Mouse (Mus musculus): Measurements from ENCODE around the gene Bmpr1b.

Bmpr1b gene

GRCm38 (mm10) chr3:142043006-142043405 is 126.2 kb downstream of the Bmpr1b start:
- DNase-seq (ENCODE audit: extremely low read depth, low read depth): no peak

DNA sequence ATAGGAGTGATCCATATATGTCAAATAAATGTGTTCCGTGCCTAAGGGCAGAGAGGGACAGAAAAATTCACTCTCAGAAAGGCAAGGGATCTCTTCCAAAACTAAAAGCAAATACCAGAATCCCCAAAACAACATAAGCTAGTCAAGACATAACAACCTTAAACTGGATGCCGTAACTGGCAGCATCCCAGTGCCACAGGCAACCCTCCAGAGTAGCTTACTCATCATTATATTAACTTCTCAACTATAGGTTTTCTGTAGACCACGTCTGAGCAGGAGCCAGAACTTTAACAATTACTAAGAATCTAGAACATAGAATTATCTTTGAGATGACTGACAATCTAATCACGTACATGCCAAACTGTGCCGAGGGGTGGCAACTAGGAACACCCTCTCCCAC is 128.9 kb downstream of the Bmpr1b start:
- no peak for DNase-seq (ENCODE audit: extremely low read depth, low read depth)

- DNase-seq (ENCODE audit: extremely low read depth, low read depth): no peak
These were observed 135.1 kb downstream of the Bmpr1b start for GRCm38 (mm10) chr3:142034160-142034559.

DNA sequence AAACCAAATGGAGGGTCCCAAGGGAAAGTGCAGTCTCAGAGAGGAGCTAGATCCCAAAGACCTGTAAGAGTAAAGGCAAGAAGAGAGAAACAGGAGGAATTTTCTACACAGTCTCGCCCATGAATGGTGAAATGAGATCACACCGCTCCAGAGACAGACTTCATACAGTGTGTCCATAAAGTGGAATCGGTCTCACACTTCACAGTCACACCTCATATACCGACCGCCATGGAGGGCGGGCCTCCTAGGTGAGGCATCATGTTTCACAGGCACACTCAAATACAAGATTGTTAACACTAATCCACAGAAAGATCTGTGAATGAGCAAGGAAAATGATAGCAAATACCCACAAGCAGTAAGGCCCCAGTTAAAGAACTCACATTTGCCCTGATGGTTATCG is 149.5 kb downstream of the Bmpr1b start:
- no peak for DNase-seq (ENCODE audit: extremely low read depth, low read depth)

GRCm38 (mm10) chr3:141984548-141984947 is 184.7 kb downstream of the Bmpr1b start:
- DNase-seq (ENCODE audit: extremely low read depth, low read depth): no peak

GRCm38 (mm10) chr3:141981613-141982432 is 187.4 kb downstream of the Bmpr1b start:
- no peak for DNase-seq (ENCODE audit: extremely low read depth, low read depth)

DNA sequence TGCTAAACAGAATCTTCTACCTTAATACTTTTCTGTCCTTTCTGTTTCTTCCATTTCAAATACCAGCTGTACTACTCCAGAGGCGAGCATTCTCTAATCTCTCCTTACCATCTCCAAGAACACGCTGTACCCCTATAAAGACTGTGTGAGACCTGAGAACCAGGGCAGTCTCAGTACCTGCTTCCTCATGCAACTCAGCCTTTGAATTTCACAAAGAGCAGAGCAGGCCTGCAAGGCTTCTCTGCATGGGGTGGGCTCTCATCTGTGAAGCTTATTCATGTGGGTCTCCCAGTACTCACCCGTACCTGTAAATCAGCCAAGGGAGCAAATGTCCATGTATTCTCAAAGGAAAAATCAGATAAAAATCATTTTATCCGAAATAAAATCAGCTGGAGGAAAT is 203.0 kb downstream of the Bmpr1b start:
- DNase-seq (ENCODE audit: extremely low read depth, low read depth): no peak

DNA sequence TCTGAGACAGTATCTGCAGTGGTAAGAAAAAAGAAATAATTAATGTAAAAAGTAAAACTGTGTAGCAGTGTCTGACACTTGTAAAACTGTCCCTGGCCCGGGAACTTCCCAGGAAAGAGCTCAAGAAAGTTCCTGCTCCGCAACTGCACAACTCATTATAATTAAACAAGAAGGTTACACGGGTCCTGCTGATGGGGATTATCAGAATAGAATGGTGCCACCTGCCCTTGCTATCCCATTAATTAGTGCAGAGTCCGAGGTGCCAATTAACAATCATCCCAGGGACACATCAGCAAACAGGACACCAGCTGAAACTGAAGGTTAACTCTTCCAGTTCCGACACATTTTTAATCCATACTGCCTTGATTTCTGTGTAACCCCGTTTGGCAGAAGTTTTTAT is 216.3 kb downstream of the Bmpr1b start:
- no peak for DNase-seq (ENCODE audit: extremely low read depth, low read depth)

- DNase-seq (ENCODE audit: extremely low read depth, low read depth): no peak
These were observed 218.6 kb downstream of the Bmpr1b start for GRCm38 (mm10) chr3:141950642-141951041.

- no peak for DNase-seq (ENCODE audit: extremely low read depth, low read depth)
These were observed 220.7 kb downstream of the Bmpr1b start for GRCm38 (mm10) chr3:141948506-141948905.

GRCm38 (mm10) chr3:141948096-141948495 is 221.1 kb downstream of the Bmpr1b start:
- no peak for DNase-seq (ENCODE audit: extremely low read depth, low read depth)

- no peak for DNase-seq (ENCODE audit: extremely low read depth, low read depth)
These were observed 222.4 kb downstream of the Bmpr1b start for GRCm38 (mm10) chr3:141946846-141947245.

- DNase-seq (ENCODE audit: extremely low read depth, low read depth): no peak
These were observed 225.9 kb downstream of the Bmpr1b start for GRCm38 (mm10) chr3:141943317-141943742.

GRCm38 (mm10) chr3:141940207-141940606 is 229.0 kb downstream of the Bmpr1b start:
- no peak for DNase-seq (ENCODE audit: extremely low read depth, low read depth)

- no peak for DNase-seq (ENCODE audit: extremely low read depth, low read depth)
These were observed 232.5 kb downstream of the Bmpr1b start for GRCm38 (mm10) chr3:141936594-141937272.

DNA sequence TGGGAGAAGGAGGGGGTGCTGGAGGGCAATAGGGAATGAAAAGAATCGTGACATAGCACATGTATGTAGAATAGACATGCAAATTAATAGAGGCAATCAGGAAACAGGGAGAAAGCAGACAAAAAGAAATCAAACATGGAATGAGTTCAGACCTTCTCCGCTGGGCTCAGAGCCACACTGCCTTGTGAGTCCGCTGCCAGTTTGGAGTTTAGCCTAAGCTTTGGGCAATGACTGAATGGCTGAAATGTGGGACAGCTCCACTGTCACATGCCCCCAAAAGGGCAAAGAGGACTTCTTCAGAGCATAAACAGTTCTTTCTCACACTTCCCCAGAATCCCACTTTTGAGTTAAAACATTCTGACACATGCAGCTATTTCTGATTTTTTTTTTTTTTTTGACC is 236.3 kb downstream of the Bmpr1b start:
- DNase-seq (ENCODE audit: extremely low read depth, low read depth): no peak

DNA sequence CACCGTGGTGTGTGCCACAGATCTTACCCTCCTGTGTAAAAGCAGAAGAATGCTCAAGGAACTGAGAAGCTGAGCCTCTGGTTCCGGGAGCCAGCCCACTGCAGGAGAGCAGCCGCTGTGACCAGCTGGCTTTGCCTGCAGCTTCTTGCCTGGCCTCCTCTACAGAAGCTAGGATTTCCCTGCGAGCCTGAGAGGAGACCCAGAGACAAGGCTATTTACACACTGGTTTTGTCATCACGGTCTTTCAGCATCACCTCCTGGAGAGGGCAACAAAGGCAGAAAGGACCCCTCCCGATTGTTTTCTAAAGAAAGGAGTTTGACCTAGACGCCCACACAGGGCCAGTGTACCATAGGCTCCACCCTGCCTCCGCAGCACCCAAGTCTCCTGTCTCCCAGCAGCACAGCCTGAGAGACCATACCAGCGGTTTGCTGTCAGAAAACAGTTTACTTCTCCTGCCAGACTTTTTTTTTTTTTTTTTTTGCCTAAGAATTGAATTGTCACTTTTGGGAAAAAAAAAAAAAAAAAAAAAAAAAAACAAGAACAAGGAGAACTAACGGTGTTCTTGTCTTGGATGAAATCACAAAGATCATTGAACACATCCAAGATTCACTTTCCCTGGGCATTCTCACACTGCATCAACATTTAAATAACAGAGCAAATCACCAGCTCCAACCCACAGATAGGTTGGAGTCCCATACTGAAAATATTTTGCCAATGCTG is 237.7 kb downstream of the Bmpr1b start:
- no peak for DNase-seq (ENCODE audit: extremely low read depth, low read depth)

DNA sequence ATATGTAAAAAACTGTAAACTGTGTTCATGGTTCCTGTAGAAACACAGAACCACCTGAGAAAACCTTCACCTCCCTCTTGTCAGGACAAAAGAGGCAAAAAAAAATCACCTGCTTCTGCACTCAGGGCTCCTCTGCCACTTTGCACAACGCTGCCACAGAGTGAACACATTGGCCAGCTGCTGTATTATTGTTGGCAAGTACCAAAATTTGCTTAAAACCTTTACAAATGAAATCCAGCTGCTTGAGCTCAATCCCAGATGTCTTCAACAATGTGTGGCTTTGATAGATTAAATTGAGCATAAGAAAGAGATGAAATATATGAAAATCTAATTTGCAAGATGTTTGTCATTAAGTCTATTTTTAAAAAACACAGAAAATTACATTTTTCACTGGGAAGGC is 245.8 kb downstream of the Bmpr1b start:
- DNase-seq (ENCODE audit: extremely low read depth, low read depth): no peak

- no peak for DNase-seq (ENCODE audit: extremely low read depth, low read depth)
These were observed 248.1 kb downstream of the Bmpr1b start for GRCm38 (mm10) chr3:141921161-141921560.

- no peak for DNase-seq (ENCODE audit: extremely low read depth, low read depth)
These were observed 249.6 kb downstream of the Bmpr1b start for GRCm38 (mm10) chr3:141919661-141920060.

- DNase-seq (ENCODE audit: extremely low read depth, low read depth): no peak
These were observed 252.1 kb downstream of the Bmpr1b start for GRCm38 (mm10) chr3:141917166-141917565.

- no peak for DNase-seq (ENCODE audit: extremely low read depth, low read depth)
These were observed 253.2 kb downstream of the Bmpr1b start for GRCm38 (mm10) chr3:141915995-141916394.

All from MEL-GATA-1-ER (cell line).